Mouse (Mus musculus): ENCODE measurements at regions not wholly inside any gene's neighbourhood (a gene's known extent, or its start where the extent isn't known, plus 50 kb on each side); places are given as distances from the start of the nearest gene placed in this dataset.
"Not testable (repeated sequence)": the region's sequence is repeated elsewhere in the genome, so short reads cannot be mapped to it uniquely, and the experiment has no call there.

GRCm38 (mm10) chr6:70517932-70518331 lies 274.1 kb downstream of the Rpia start:
- Histone ChIP-seq H3K27ac (ENCODE audit: low read depth, low read length) (no peak overlapping the region), H3K27me3 (replicated peaks; ENCODE audit: control insufficient read depth, insufficient read depth, low read length) (no peaks in the 10 kb centered on the region), H3K36me3 (ENCODE audit: control insufficient read depth, insufficient read depth) (no peaks in the 10 kb centered on the region), H3K4me1 (replicated peaks; ENCODE audit: control insufficient read depth, insufficient read depth, low read length) (no peaks in the 10 kb centered on the region), H3K4me3 (ENCODE audit: low read depth, low read length) (no peak overlapping the region), H3K9me3 (ENCODE audit: control insufficient read depth) (no peaks in the 10 kb centered on the region), H3K9ac (ENCODE audit: low read depth, low read length) (no peak overlapping the region), H3K4me2 (replicated peaks; ENCODE audit: low read depth) (no peak overlapping the region)
- ATAC-seq = no peak
- no peak for TF ChIP-seq CTCF (IDR thresholded peaks at IDR 0.05; ENCODE audit: low read depth)

- no peak overlapping the region for H3K4me2 ChIP-seq (replicated peaks; ENCODE audit: low read depth)
- H3K4me1 ChIP-seq (replicated peaks; ENCODE audit: control insufficient read depth, insufficient read depth, low read length) = no peaks in the 10 kb centered on the region
- no peak for ATAC-seq
- TF ChIP-seq CTCF (IDR thresholded peaks at IDR 0.05; ENCODE audit: low read depth) = peak; percentile 37
- WGBS = 78% methylated on average over 1 of the region's 1 CpGs
- H3K27me3 ChIP-seq (replicated peaks; ENCODE audit: control insufficient read depth, insufficient read depth, low read length) = no peaks in the 10 kb centered on the region
- H3K4me3 ChIP-seq (ENCODE audit: low read depth, low read length) = no peak overlapping the region
- no peak overlapping the region for H3K27ac ChIP-seq (ENCODE audit: low read depth, low read length)
- no peaks in the 10 kb centered on the region for H3K9me3 ChIP-seq (ENCODE audit: control insufficient read depth)
- no peak overlapping the region for H3K9ac ChIP-seq (ENCODE audit: low read depth, low read length)
- H3K36me3 ChIP-seq (ENCODE audit: control insufficient read depth, insufficient read depth) = no peaks in the 10 kb centered on the region
Observed at GRCm38 (mm10) chr6:70468623-70469479, 323.2 kb downstream of the Rpia start.

- WGBS = 87% methylated on average over 3 of the region's 3 CpGs
Observed at GRCm38 (mm10) chr6:70457279-70457678, 334.8 kb downstream of the Rpia start.

GRCm38 (mm10) chr6:70434739-70435138 lies 357.3 kb downstream of the Rpia start:
- WGBS = 92% methylated on average over 2 of the region's 2 CpGs
- not testable (repeated sequence) for H3K9ac ChIP-seq (ENCODE audit: low read depth, low read length); H3K27ac ChIP-seq (ENCODE audit: low read depth, low read length); H3K4me3 ChIP-seq (ENCODE audit: low read depth, low read length); H3K27me3 ChIP-seq (replicated peaks; ENCODE audit: control insufficient read depth, insufficient read depth, low read length); ATAC-seq; H3K9me3 ChIP-seq (ENCODE audit: control insufficient read depth); H3K4me1 ChIP-seq (replicated peaks; ENCODE audit: control insufficient read depth, insufficient read depth, low read length); H3K4me2 ChIP-seq (replicated peaks; ENCODE audit: low read depth); H3K36me3 ChIP-seq (ENCODE audit: control insufficient read depth, insufficient read depth)

More at GRCm38 (mm10) chr6:70457279-70457678, 334.8 kb downstream of the Rpia start:
- no peaks in the 10 kb centered on the region for H3K4me1 ChIP-seq (replicated peaks; ENCODE audit: control insufficient read depth, insufficient read depth, low read length)
- no peak overlapping the region for H3K4me2 ChIP-seq (replicated peaks; ENCODE audit: low read depth)
- H3K27ac ChIP-seq (ENCODE audit: low read depth, low read length) = no peak overlapping the region
- H3K36me3 ChIP-seq (ENCODE audit: control insufficient read depth, insufficient read depth) = no peaks in the 10 kb centered on the region
- no peak overlapping the region for H3K9ac ChIP-seq (ENCODE audit: low read depth, low read length)
- no peak overlapping the region for H3K4me3 ChIP-seq (ENCODE audit: low read depth, low read length)
- H3K9me3 ChIP-seq (ENCODE audit: control insufficient read depth) = no peaks in the 10 kb centered on the region
- TF ChIP-seq CTCF (IDR thresholded peaks at IDR 0.05; ENCODE audit: low read depth) = no peak
- no peaks in the 10 kb centered on the region for H3K27me3 ChIP-seq (replicated peaks; ENCODE audit: control insufficient read depth, insufficient read depth, low read length)
- ATAC-seq = no peak

GRCm38 (mm10) chr6:70406290-70406689 lies 385.7 kb downstream of the Rpia start:
- not testable (repeated sequence) for H3K27ac ChIP-seq (ENCODE audit: low read depth, low read length); H3K9me3 ChIP-seq (ENCODE audit: control insufficient read depth); H3K27me3 ChIP-seq (replicated peaks; ENCODE audit: control insufficient read depth, insufficient read depth, low read length); H3K36me3 ChIP-seq (ENCODE audit: control insufficient read depth, insufficient read depth); H3K4me1 ChIP-seq (replicated peaks; ENCODE audit: control insufficient read depth, insufficient read depth, low read length); H3K9ac ChIP-seq (ENCODE audit: low read depth, low read length); ATAC-seq; H3K4me3 ChIP-seq (ENCODE audit: low read depth, low read length); H3K4me2 ChIP-seq (replicated peaks; ENCODE audit: low read depth)
- 91% methylated on average over 3 of the region's 3 CpGs for WGBS

- not testable (repeated sequence) for H3K9ac ChIP-seq (ENCODE audit: low read depth, low read length); H3K4me2 ChIP-seq (replicated peaks; ENCODE audit: low read depth); H3K27me3 ChIP-seq (replicated peaks; ENCODE audit: control insufficient read depth, insufficient read depth, low read length); H3K9me3 ChIP-seq (ENCODE audit: control insufficient read depth); H3K27ac ChIP-seq (ENCODE audit: low read depth, low read length); ATAC-seq; H3K4me3 ChIP-seq (ENCODE audit: low read depth, low read length); H3K36me3 ChIP-seq (ENCODE audit: control insufficient read depth, insufficient read depth); H3K4me1 ChIP-seq (replicated peaks; ENCODE audit: control insufficient read depth, insufficient read depth, low read length)
Observed at GRCm38 (mm10) chr6:70389850-70390249, 402.2 kb downstream of the Rpia start.

- H3K4me3 ChIP-seq (ENCODE audit: low read depth, low read length); ATAC-seq; H3K27me3 ChIP-seq (replicated peaks; ENCODE audit: control insufficient read depth, insufficient read depth, low read length); H3K27ac ChIP-seq (ENCODE audit: low read depth, low read length); H3K4me2 ChIP-seq (replicated peaks; ENCODE audit: low read depth); H3K9me3 ChIP-seq (ENCODE audit: control insufficient read depth); H3K4me1 ChIP-seq (replicated peaks; ENCODE audit: control insufficient read depth, insufficient read depth, low read length); H3K36me3 ChIP-seq (ENCODE audit: control insufficient read depth, insufficient read depth); H3K9ac ChIP-seq (ENCODE audit: low read depth, low read length): not testable (repeated sequence)
- no CpG with 5 or more reads among the region's 1 CpGs for WGBS
Observed at GRCm38 (mm10) chr6:70386396-70386795, 405.6 kb downstream of the Rpia start.

- H3K36me3 ChIP-seq (ENCODE audit: control insufficient read depth, insufficient read depth); H3K4me2 ChIP-seq (replicated peaks; ENCODE audit: low read depth); H3K4me1 ChIP-seq (replicated peaks; ENCODE audit: control insufficient read depth, insufficient read depth, low read length); H3K4me3 ChIP-seq (ENCODE audit: low read depth, low read length); H3K27me3 ChIP-seq (replicated peaks; ENCODE audit: control insufficient read depth, insufficient read depth, low read length); H3K9ac ChIP-seq (ENCODE audit: low read depth, low read length); H3K27ac ChIP-seq (ENCODE audit: low read depth, low read length); ATAC-seq; H3K9me3 ChIP-seq (ENCODE audit: control insufficient read depth): not testable (repeated sequence)
- 76% methylated on average over 2 of the region's 2 CpGs for WGBS
Observed at GRCm38 (mm10) chr6:70379339-70379738, 412.7 kb downstream of the Rpia start.

- H3K4me2 ChIP-seq (replicated peaks; ENCODE audit: low read depth); H3K4me3 ChIP-seq (ENCODE audit: low read depth, low read length); ATAC-seq; H3K36me3 ChIP-seq (ENCODE audit: control insufficient read depth, insufficient read depth); H3K9me3 ChIP-seq (ENCODE audit: control insufficient read depth); H3K4me1 ChIP-seq (replicated peaks; ENCODE audit: control insufficient read depth, insufficient read depth, low read length); H3K27me3 ChIP-seq (replicated peaks; ENCODE audit: control insufficient read depth, insufficient read depth, low read length); H3K9ac ChIP-seq (ENCODE audit: low read depth, low read length); H3K27ac ChIP-seq (ENCODE audit: low read depth, low read length): not testable (repeated sequence)
- WGBS = 82% methylated on average over 5 of the region's 5 CpGs
Observed at GRCm38 (mm10) chr6:70371821-70372220, 420.2 kb downstream of the Rpia start.
